Mouse (Mus musculus) limb, embryonic 15.5 days (tissue): ENCODE measurements around the gene Nkain4. TPM values are rescaled to one million over a fixed set of nuclear protein-coding genes. Genes with fewer than 3 reads are reported as not detected.
A peak's percentile ranks its signal among the peaks of the same experiment; 100 is the strongest.

Experiments
- ATAC-seq: fragments of 200-750 bp; cut with Nextera tagmentation; 2 replicates; pipeline ENCODE4 v1.8.0; 2017; ENCODE audit warnings: low read depth, moderate TSS enrichment; ENCODE audit not compliant: insufficient number of reproducible peaks, low FRiP score, low TSS enrichment
- H3K27ac ChIP-seq: fragments of 300-500 bp; sonication (generic); 2 replicates; pipeline ENCODE4 v1.5.1; 2015; ENCODE audit warnings: moderate library complexity, mild to moderate bottlenecking, inconsistent platforms
- H3K27me3 ChIP-seq: fragments of 300-500 bp; sonication (generic); 2 replicates; pipeline ENCODE4 v1.6.1; 2015; ENCODE audit warnings: inconsistent platforms
- H3K36me3 ChIP-seq: fragments of 300-500 bp; sonication (generic); 2 replicates; pipeline ENCODE4 v1.6.1; 2015; ENCODE audit warnings: inconsistent platforms
- H3K4me1 ChIP-seq: fragments of 300-500 bp; sonication (generic); 2 replicates; pipeline ENCODE4 v1.6.1; 2015; ENCODE audit warnings: inconsistent platforms
- H3K4me2 ChIP-seq: fragments of 300-500 bp; sonication (generic); 2 replicates; pipeline ENCODE4 v1.6.1; 2015; ENCODE audit warnings: mild to moderate bottlenecking, inconsistent platforms
- H3K4me3 ChIP-seq: fragments of 300-500 bp; sonication (generic); 2 replicates; pipeline ENCODE4 v1.5.1; 2015; ENCODE audit warnings: mild to moderate bottlenecking, inconsistent platforms
- H3K9ac ChIP-seq: fragments of 300-500 bp; sonication (generic); 2 replicates; pipeline ENCODE4 v1.6.1; 2015; ENCODE audit warnings: inconsistent platforms
- H3K9me3 ChIP-seq: fragments of 300-500 bp; sonication (generic); 2 replicates; pipeline ENCODE4 v1.6.1; 2016; ENCODE audit warnings: inconsistent platforms
- WGBS: fragments of 180-500 bp; shearing (Covaris S2); methylation state at CpG from one replicate; pipeline ENCODE4 v1.1.7; 2015; 5-methylcytosine and 5-hydroxymethylcytosine counted together
- polyA plus RNA-seq: library from polyadenylated mRNA; unstranded; fragments of >200 nt; fragmentation: Nextera tagmentation; extraction: Ambion mirVana; gene quantifications from 2 replicates; pipeline ENCODE4 v1.2.1, GENCODE M21; 2015

Gene Nkain4
- polyA plus RNA-seq, 1 experiment from 2014 or later, result 8.4 TPM

GRCm38 (mm10) chr2:180985635-180986034 is 31.1 kb upstream of the Nkain4 start:
- Histone ChIP-seq H3K4me2 (no peak overlapping the region), H3K9ac (no peak overlapping the region), H3K27me3 (no peaks in the 10 kb centered on the region), H3K36me3 (peaks cover 34% of the 10 kb centered on the region), H3K9me3 (no peaks in the 10 kb centered on the region), H3K27ac (no peak overlapping the region), H3K4me3 (no peak overlapping the region), H3K4me1 (no peaks in the 10 kb centered on the region; the same call in 1 of the 2 replicates)
- no peak for ATAC-seq
- WGBS, result 78% methylated on average over 2 of the region's 2 CpGs

- Histone ChIP-seq H3K9me3 (no peaks in the 10 kb centered on the region), H3K4me1 (no peaks in the 10 kb centered on the region), H3K27ac (no peak overlapping the region), H3K4me2 (no peak overlapping the region), H3K27me3 (no peaks in the 10 kb centered on the region), H3K36me3 (peaks cover 79% of the 10 kb centered on the region), H3K9ac (no peak overlapping the region), H3K4me3 (no peak overlapping the region)
- 74% methylated on average over 6 of the region's 6 CpGs for WGBS
- no peak for ATAC-seq
These were observed 26.6 kb upstream of the Nkain4 start for GRCm38 (mm10) chr2:180981133-180981532.

- H3K4me3 ChIP-seq, result peak within 1 kb of the TSS; percentile 73
- peak within 1 kb of the TSS; percentile 93 for H3K9ac ChIP-seq
- no peaks in the 10 kb centered on the region for H3K9me3 ChIP-seq
- peak within 1 kb of the TSS; percentile 90 for H3K27ac ChIP-seq
- under 1% methylated on average over 56 of the region's 57 CpGs for WGBS
- H3K4me1 ChIP-seq, result peaks cover 20% of the 10 kb centered on the region
- H3K27me3 ChIP-seq, result no peaks in the 10 kb centered on the region
- peak; percentile 89 for ATAC-seq
- H3K4me2 ChIP-seq, result peak within 1 kb of the TSS; percentile 68
- peaks cover 32% of the 10 kb centered on the region for H3K36me3 ChIP-seq
These were observed 12.7 kb upstream of the Nkain4 start, which contains the start of gene Arfgap1 for GRCm38 (mm10) chr2:180967010-180967763. Gene Arfgap1 (plus strand): TSS chr2:180967225.

- Histone ChIP-seq H3K36me3 (peaks cover 23% of the 10 kb centered on the region), H3K4me1 (peaks cover 20% of the 10 kb centered on the region), H3K9me3 (no peaks in the 10 kb centered on the region), H3K4me3 (peak overlapping the region; percentile 73), H3K4me2 (peak overlapping the region; percentile 68), H3K27me3 (no peaks in the 10 kb centered on the region), H3K9ac (peak overlapping the region; percentile 93), H3K27ac (peak overlapping the region; percentile 90)
- ATAC-seq, result no peak
- WGBS, result 8% methylated on average over 14 of the region's 14 CpGs
These were observed 11.8 kb upstream of the Nkain4 start for GRCm38 (mm10) chr2:180966092-180966882.

- no peak for ATAC-seq
- Histone ChIP-seq H3K36me3 (peaks cover 4% of the 10 kb centered on the region), H3K4me3 (no peak overlapping the region), H3K4me1 (peaks cover 14% of the 10 kb centered on the region), H3K9me3 (no peaks in the 10 kb centered on the region), H3K4me2 (no peak overlapping the region), H3K27ac (no peak overlapping the region), H3K9ac (no peak overlapping the region), H3K27me3 (no peaks in the 10 kb centered on the region)
- 5% methylated on average over 5 of the region's 5 CpGs for WGBS
These were observed 9.5 kb upstream of the Nkain4 start for GRCm38 (mm10) chr2:180963956-180964355.

- Histone ChIP-seq H3K9me3 (no peaks in the 10 kb centered on the region), H3K4me2 (no peak overlapping the region), H3K27me3 (no peaks in the 10 kb centered on the region), H3K4me1 (peaks cover 6% of the 10 kb centered on the region; the same call in 1 of the 2 replicates), H3K4me3 (no peak overlapping the region), H3K36me3 (no peaks in the 10 kb centered on the region), H3K9ac (no peak overlapping the region), H3K27ac (no peak overlapping the region)
- no peak for ATAC-seq
- WGBS, result 62% methylated on average over 2 of the region's 2 CpGs
These were observed 8.3 kb upstream of the Nkain4 start for GRCm38 (mm10) chr2:180962616-180963308.

- H3K9ac ChIP-seq, result no peak overlapping the region
- no peaks in the 10 kb centered on the region for H3K9me3 ChIP-seq
- WGBS, result 60% methylated on average over 3 of the region's 3 CpGs
- no peaks in the 10 kb centered on the region; the same call in 1 of the 2 replicates for H3K4me1 ChIP-seq
- no peak overlapping the region for H3K27ac ChIP-seq
- H3K4me2 ChIP-seq, result no peak overlapping the region
- peaks cover 15% of the 10 kb centered on the region for H3K27me3 ChIP-seq
- ATAC-seq, result no peak
- no peak overlapping the region for H3K4me3 ChIP-seq
- no peaks in the 10 kb centered on the region for H3K36me3 ChIP-seq
These were observed 5.7 kb upstream of the Nkain4 start for GRCm38 (mm10) chr2:180960187-180960586.

GRCm38 (mm10) chr2:180959605-180960004 is 5.1 kb upstream of the Nkain4 start:
- ATAC-seq, result no peak
- no peak overlapping the region for H3K9ac ChIP-seq
- no peaks in the 10 kb centered on the region for H3K9me3 ChIP-seq
- no peak overlapping the region for H3K4me3 ChIP-seq
- no peaks in the 10 kb centered on the region for H3K36me3 ChIP-seq
- H3K27ac ChIP-seq, result no peak overlapping the region
- 69% methylated on average over 7 of the region's 7 CpGs for WGBS
- peaks cover 21% of the 10 kb centered on the region for H3K27me3 ChIP-seq
- H3K4me1 ChIP-seq, result peaks cover 4% of the 10 kb centered on the region; the same call in 1 of the 2 replicates
- no peak overlapping the region for H3K4me2 ChIP-seq

- Histone ChIP-seq H3K9ac (no peak overlapping the region), H3K9me3 (no peaks in the 10 kb centered on the region), H3K4me1 (peaks cover 19% of the 10 kb centered on the region), H3K4me3 (peak overlapping the region; percentile 52), H3K27me3 (peaks cover 34% of the 10 kb centered on the region), H3K4me2 (peak overlapping the region; percentile 93), H3K27ac (no peak overlapping the region), H3K36me3 (no peaks in the 10 kb centered on the region)
- ATAC-seq, result no peak
- WGBS, result 37% methylated on average over 2 of the region's 2 CpGs
These were observed 861 bp downstream of the Nkain4 start for GRCm38 (mm10) chr2:180953638-180954037.

GRCm38 (mm10) chr2:180952731-180953171 is 1.7 kb downstream of the Nkain4 start:
- H3K4me2 ChIP-seq, result no peak overlapping the region
- no peak overlapping the region for H3K4me3 ChIP-seq
- 19% methylated on average over 9 of the region's 9 CpGs for WGBS
- H3K36me3 ChIP-seq, result no peaks in the 10 kb centered on the region
- H3K27ac ChIP-seq, result no peak overlapping the region
- H3K27me3 ChIP-seq, result peaks cover 34% of the 10 kb centered on the region
- H3K9ac ChIP-seq, result no peak overlapping the region
- no peak for ATAC-seq
- no peaks in the 10 kb centered on the region for H3K9me3 ChIP-seq
- H3K4me1 ChIP-seq, result peaks cover 19% of the 10 kb centered on the region

- H3K9me3 ChIP-seq, result no peaks in the 10 kb centered on the region
- H3K4me3 ChIP-seq, result no peak overlapping the region
- peaks cover 18% of the 10 kb centered on the region for H3K4me1 ChIP-seq
- no peak overlapping the region for H3K27ac ChIP-seq
- 14% methylated on average over 1 of the region's 1 CpGs for WGBS
- no peak overlapping the region for H3K9ac ChIP-seq
- peaks cover 17% of the 10 kb centered on the region for H3K27me3 ChIP-seq
- no peak for ATAC-seq
- no peak overlapping the region for H3K4me2 ChIP-seq
- H3K36me3 ChIP-seq, result no peaks in the 10 kb centered on the region
These were observed 4.6 kb downstream of the Nkain4 start for GRCm38 (mm10) chr2:180949947-180950346.
